Mouse (Mus musculus) lung, postnatal 36 days (tissue): ENCODE measurements around the gene Gm21425.
"Not testable (repeated sequence)": the region's sequence is repeated elsewhere in the genome, so short reads cannot be mapped to it uniquely, and the experiment has no call there.

Experiments
- DNase-seq: peaks from one replicate; pipeline ENCODE4 v3.0.0; 2022; ENCODE audit warnings: mixed read lengths

Gene Gm21425

DNA sequence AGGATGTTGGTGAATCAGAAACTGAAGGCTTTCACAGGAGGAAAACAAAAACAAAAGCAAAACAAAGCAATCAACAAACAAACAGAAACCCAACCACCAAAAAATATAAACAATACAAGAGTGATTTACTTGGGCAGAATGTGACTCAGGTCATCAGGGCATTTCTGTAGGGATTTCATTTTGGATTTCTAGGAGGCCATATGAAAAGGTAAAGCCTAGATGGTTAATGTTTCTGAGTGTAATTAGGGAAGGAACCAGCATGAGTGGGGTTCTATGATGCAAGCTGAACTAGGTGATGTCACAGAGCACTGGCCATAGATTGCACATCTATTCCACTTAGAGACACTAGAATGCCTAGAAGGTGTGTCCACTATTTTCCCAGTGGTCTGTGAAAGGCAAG lies at the start of gene Gm21425:
Gene Gm21425, plus strand, starts transcription at position 301 of the 400 bp plus-strand sequence.
- DNase-seq: not testable (repeated sequence)

DNA sequence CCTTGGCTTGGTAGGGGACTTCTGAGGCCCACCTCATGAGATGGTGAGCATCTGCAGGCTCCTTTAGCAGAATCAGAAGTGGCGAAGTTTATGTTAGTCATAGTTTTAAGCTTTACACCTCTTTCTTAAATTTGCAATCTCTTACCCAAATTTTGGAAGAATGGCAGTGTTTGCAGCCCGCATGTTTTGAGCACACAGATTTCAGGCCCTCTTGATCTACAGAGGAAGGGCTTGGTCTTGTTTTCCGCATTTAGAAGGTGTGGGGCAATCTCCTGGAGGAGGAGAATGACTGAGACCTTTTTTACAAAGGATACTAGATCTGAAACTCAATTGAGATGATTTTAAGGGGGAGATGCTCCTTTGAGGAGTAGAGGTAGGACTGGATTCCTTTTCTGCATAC lies 28.4 kb upstream of the Gm21425 start, which contains the start of gene Gm21891:
Gene Gm21891, minus strand, starts transcription at position 101 of the 400 bp plus-strand sequence.
- DNase-seq: not testable (repeated sequence)
